Mouse (Mus musculus): ENCODE data around the gene Myadml2.

Myadml2 gene

DNA sequence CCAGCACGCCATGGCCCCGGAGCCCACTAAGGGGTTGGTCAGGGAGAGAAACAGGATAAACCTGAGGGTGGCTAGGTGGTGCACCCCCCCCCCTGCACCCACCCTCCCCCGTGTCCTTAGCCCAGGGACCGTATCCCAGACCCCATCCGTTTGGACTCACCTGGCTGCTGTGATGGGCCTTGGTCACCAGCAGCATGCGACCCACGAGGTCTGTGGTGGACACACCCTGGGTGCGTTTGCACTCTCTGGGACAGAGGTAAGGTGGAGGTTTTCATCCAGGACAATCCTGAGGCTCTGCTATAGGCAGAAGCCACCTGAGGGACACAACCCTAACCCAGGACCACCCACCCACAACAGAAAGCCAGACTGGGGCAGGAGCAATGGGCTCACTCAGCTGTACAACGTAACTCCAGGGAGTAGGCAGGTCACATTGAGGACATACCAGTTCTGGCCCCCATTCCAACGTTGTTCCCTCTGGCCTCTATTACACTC is 34.4 kb downstream of the Myadml2 start:
- no peak for DNase-seq (ENCODE audit: low read depth in 1 of 2, low spot score in 2 of 2)

GRCm38 (mm10) chr11:120612763-120613162 is 35.2 kb downstream of the Myadml2 start:
- DNase-seq (ENCODE audit: low read depth in 1 of 2, low spot score in 2 of 2) = peak in 1 of 2 experiments; percentile 64

DNA sequence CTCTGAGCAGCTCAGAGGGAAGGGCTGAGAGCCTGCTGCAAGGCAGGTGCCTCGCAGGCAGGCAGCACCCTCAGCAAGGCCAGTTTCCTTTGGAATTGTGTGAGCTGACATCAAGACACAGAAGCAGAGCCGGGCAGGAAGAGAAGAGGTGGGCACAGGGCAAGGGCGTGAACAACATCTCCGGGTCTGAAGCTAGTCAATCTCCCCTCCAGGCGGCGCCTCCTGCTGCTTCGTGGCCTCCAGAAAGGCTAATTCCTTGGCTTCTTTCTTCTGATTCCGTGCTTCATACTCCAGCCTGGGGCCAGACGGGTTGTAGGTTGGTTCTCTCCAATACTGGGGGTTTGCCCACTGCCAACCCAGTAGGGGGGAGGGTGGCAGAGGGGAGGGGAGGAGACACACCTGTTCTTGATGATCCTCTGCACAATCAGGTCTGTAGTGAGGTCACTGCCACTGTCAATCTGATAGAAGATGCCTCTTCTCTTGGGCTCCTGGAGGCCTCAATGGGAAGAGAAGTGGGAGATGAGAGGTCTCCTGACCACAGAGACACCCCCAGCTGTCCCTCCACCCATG is 37.4 kb downstream of the Myadml2 start:
- no peak for DNase-seq (ENCODE audit: low read depth in 1 of 2, low spot score in 2 of 2)

DNA sequence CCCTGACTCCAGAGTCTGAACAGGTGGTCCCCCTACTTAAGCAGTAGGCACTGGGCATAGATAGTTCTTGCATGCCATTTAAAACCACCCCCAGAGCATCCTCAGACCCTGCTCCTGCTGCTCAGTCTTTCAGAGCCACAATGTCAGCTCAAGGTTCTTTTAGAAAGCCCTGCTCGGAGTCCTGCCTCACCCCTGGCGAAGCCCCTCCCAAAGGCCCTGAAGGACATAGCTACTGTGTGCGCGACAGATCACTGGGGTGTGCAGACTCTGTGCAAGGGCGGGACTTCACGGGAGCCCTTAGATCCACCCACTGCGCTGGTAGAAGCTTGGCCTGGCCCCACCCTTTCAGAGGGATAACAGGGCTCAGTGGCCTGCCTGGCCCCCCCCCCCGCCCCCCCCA is 38.7 kb downstream of the Myadml2 start:
- DNase-seq (ENCODE audit: low read depth in 1 of 2, low spot score in 2 of 2) = no peak

DNA sequence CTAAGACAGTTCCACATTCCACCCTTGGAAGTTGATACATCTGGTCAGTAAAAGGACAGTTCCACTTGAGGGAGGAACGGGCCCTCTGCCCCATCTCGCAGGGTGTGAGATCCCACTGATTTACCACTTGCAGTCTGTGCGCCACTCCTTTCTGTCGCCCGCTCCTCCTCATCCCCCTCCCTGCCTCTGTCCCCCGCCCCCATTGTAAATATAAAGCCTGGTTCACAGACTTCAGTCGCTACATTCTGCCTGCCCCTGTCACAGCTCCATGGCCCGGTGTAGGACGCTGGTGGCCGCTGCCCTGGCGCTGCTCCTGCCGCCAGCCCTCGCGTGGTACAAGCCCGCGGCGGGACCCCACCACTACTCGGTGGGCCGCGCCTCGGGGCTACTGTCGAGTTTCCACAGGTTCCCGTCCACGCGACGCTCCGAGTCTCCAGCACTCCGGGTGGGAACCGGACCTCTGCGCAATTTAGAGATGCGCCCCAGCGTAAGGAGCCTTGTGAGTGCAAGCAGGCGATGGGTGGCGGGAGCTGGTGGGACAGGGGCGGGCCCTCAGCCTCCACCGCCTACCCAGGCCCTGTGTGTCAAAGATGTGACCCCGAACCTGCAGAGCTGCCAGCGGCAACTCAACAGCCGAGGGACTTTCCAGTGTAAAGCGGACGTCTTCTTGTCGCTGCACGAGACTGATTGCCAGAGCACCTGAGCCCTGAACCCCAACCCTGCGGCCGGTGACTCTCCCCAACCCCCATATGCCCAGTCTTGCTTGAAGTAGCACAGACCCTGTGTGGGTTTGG is 39.5 kb downstream of the Myadml2 start, which contains the start of gene Npb:
Npb (plus strand) TSS at position 237 of the 794 bp plus-strand sequence.
- DNase-seq (ENCODE audit: low read depth in 1 of 2, low spot score in 2 of 2) = no peak

DNA sequence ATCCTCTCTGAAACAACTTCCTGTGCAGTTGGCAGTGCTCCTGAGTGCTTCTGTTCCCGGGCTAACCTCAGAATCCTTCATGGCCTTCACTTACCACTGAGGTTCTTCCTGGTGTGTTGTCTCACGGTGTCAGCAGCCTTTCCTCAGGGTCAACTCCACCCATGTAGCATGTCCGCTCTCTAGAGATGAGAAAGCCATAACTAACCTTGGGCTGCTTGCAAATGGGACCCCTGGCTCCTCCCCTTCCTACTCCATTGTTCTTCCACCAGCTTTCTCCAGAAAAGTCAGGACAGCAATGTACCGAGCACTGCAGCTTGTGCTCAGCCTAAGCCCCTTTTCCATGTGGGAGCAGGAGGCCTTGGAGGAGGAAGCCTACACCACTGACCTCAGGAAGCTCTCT is 41.2 kb downstream of the Myadml2 start:
- DNase-seq (ENCODE audit: low read depth in 1 of 2, low spot score in 2 of 2) = no peak

DNA sequence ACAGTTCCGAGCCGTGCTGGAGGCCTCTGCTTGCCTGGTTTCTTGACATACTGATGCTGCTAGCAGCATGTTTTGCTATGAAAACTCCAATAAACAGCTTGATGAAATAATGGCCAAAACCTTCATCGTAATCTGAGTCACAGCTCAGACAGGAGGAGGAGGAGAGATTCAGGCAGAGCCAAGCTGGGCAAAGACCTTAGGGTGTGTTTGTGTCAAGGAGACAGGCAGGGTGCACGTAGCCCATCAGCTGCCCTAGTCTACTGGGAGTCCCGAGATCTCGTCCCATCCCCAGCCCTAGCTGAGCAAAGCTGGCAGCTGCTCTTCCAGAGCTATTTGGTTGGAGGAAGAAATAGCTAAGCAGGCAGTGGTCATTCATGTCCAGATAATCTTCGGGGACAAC is 42.3 kb downstream of the Myadml2 start:
- no peak for DNase-seq (ENCODE audit: low read depth in 1 of 2, low spot score in 2 of 2)

DNA sequence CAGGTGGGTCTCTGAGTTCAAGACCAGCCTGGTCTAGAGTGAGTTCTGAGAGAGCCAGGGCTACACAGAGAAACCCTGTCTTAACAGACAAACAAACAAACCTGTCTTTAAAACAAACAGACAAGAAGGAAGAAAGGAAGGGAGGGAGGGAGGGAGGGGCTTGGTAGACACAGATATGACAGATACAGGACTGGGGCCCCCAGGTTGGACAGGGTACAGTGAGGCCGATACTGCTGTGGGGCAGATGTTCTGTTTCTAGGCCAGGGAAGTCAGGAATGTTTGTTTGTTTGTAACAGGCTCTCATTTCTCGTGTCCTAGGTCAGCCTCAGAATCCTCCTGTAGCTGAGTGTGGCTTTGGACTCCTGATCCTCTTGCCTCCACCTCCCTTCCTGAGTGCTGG is 44.4 kb downstream of the Myadml2 start:
- no peak for DNase-seq (ENCODE audit: low read depth in 1 of 2, low spot score in 2 of 2)

DNA sequence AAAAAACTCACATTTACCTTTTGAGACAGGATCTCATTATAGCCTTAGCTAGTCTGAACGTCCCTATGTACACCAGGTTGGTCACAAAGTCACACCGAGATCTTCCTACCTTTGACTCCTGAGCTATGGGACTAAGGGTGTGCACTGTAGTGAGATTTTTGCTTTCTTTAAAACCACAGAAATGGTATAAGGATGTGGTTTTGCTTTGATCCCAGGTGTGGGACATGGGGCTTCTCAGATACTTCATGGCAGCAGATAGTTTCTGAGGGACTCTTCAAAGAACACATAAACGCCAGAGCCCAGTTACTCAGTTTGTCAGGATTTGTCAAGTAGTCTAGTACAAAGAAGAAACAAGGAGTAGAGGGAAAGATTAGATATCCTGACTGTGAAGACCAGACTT is 47.2 kb downstream of the Myadml2 start:
- DNase-seq (ENCODE audit: low read depth in 1 of 2, low spot score in 2 of 2) = no peak

GRCm38 (mm10) chr11:120598990-120599549 is 48.9 kb downstream of the Myadml2 start:
- no peak for DNase-seq (ENCODE audit: low read depth in 1 of 2, low spot score in 2 of 2)

GRCm38 (mm10) chr11:120598283-120598989 is 49.5 kb downstream of the Myadml2 start, which contains the start of the genes Alyref and Anapc11:
TSS of gene Alyref (minus strand) at chr11:120598365.
TSS of gene Anapc11 (plus strand) at chr11:120598421.
- DNase-seq (ENCODE audit: low read depth in 1 of 2, low spot score in 2 of 2) = peak; percentile 85 to 89

- DNase-seq (ENCODE audit: low read depth in 1 of 2, low spot score in 2 of 2) = no peak
These were observed 50.4 kb downstream of the Myadml2 start for GRCm38 (mm10) chr11:120597240-120598235.
